Mouse (Mus musculus): Measurements from ENCODE around the gene Gm4070.
"Not testable (repeated sequence)": the region's sequence is repeated elsewhere in the genome, so short reads cannot be mapped to it uniquely, and the experiment has no call there.

DNA sequence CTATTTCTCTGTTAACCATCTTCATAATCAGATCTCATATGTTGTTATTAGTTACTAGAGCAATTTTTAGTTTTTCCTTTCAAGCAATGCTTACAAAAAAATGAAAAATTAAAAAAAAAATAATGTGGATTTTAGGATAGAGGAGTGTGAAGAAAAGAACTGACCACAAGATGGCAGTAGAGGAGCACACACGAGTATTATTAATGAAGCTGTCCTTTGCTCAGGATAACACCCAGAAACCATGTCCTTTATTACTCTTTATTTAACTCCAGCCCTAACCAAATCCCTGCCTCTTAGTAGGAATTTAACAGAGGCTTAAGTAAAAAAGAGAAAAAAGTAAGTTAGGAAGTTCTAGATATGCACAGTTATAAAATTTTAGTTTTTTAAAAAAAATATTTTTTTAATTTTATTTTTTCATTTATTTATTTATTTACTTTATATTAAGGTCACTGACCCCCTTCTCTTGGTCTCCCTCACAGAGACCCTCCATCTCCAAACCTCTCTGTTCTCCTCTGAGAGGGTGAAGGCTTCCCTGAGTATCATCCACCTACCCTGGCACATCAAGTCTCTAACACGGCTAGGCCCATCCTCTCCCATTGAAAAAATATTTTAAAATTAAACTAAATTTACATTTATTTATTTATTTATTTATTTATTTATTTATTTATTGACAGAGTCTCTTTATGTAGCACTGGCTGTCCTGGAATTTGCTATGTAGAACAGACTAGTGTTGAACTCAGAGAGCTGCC, 70.0 kb downstream of the Gm4070 start:
- TF ChIP-seq POLR2A, CTCF (IDR thresholded peaks at IDR 0.05; ENCODE audit: extremely low read depth, insufficient read depth, low read length): not testable (repeated sequence)
